Mouse (Mus musculus) stomach, embryonic 16.5 days (tissue): ENCODE results near the gene Pdxdc1. TPM values are rescaled to one million over a fixed set of nuclear protein-coding genes. Genes with fewer than 3 reads are reported as not detected.
"Not testable (repeated sequence)": the region's sequence is repeated elsewhere in the genome, so short reads cannot be mapped to it uniquely, and the experiment has no call there.

Experiments used
- ATAC-seq: fragments of 200-750 bp; cut with Nextera tagmentation; 2 replicates; pipeline ENCODE4 v1.8.0; 2017; ENCODE audit warnings: moderate number of reproducible peaks, moderate TSS enrichment; ENCODE audit not compliant: insufficient read depth, low FRiP score
- H3K27ac ChIP-seq: fragments of 300-500 bp; sonication (generic); 2 replicates; pipeline ENCODE4 v1.5.1; 2014; ENCODE audit warnings: low read length
- H3K27me3 ChIP-seq: fragments of 300-500 bp; sonication (generic); 2 replicates; pipeline ENCODE4 v1.6.1; 2014; ENCODE audit warnings: low read length, control low read depth, mixed read lengths; ENCODE audit not compliant: control insufficient read depth, insufficient read depth
- H3K36me3 ChIP-seq: fragments of 300-500 bp; sonication (generic); 2 replicates; pipeline ENCODE4 v1.6.1; 2014; ENCODE audit warnings: low read length; ENCODE audit not compliant: control insufficient read depth, insufficient read depth
- H3K4me1 ChIP-seq: fragments of 300-500 bp; sonication (generic); 2 replicates; pipeline ENCODE4 v1.6.1; 2014; ENCODE audit warnings: low read length, control low read depth, mixed read lengths; ENCODE audit not compliant: control insufficient read depth, insufficient read depth
- H3K4me2 ChIP-seq: fragments of 300-500 bp; sonication (generic); 2 replicates; pipeline ENCODE4 v1.6.1; 2014; ENCODE audit warnings: low read depth, low read length, mixed read lengths
- H3K4me3 ChIP-seq: fragments of 300-500 bp; sonication (generic); replicated peaks from 2 replicates; pipeline ENCODE4 v1.5.1; 2014; ENCODE audit warnings: mild to moderate bottlenecking, low read length
- H3K9ac ChIP-seq: fragments of 300-500 bp; sonication (generic); 2 replicates; pipeline ENCODE4 v1.6.1; 2014; ENCODE audit warnings: low read length
- H3K9me3 ChIP-seq: fragments of 300-500 bp; sonication (generic); replicated peaks from 2 replicates; pipeline ENCODE4 v1.6.1; 2016; ENCODE audit warnings: low read length, control low read depth; ENCODE audit not compliant: control insufficient read depth
- WGBS: fragments of 180-500 bp; shearing (Covaris S2); extraction: QIAGEN DNeasy Blood & Tissue Kit; methylation state at CpG from one replicate; pipeline ENCODE4 v1.1.7; 2014; 5-methylcytosine and 5-hydroxymethylcytosine counted together
- polyA plus RNA-seq: library from polyadenylated mRNA; unstranded; fragments of >200 nt; fragmentation: Nextera tagmentation; extraction: Ambion mirVana; gene quantifications from 2 replicates; pipeline ENCODE4 v1.2.1, GENCODE M21; 2015

Pdxdc1 gene
- polyA plus RNA-seq, 1 experiment from 2014 or later = 115 TPM

- ATAC-seq = no peak
These were observed 6.6 kb downstream of the Pdxdc1 start for GRCm38 (mm10) chr16:13896357-13896756.

GRCm38 (mm10) chr16:13895740-13896139 lies 7.2 kb downstream of the Pdxdc1 start:
- no peaks in the 10 kb centered on the region for H3K27me3 ChIP-seq

More at GRCm38 (mm10) chr16:13896357-13896756, 6.6 kb downstream of the Pdxdc1 start:
- no peak overlapping the region for H3K9ac ChIP-seq
- peaks cover 11% of the 10 kb centered on the region; the same call in 1 of the 2 replicates for H3K4me1 ChIP-seq
- no peaks in the 10 kb centered on the region for H3K27me3 ChIP-seq
- H3K4me3 ChIP-seq = no peak overlapping the region
- no peaks in the 10 kb centered on the region for H3K36me3 ChIP-seq
- 72% methylated on average over 3 of the region's 3 CpGs for WGBS
- H3K4me2 ChIP-seq = no peak overlapping the region
- H3K27ac ChIP-seq = no peak overlapping the region
- H3K9me3 ChIP-seq = no peaks in the 10 kb centered on the region

GRCm38 (mm10) chr16:13894097-13894496 lies 8.8 kb downstream of the Pdxdc1 start:
- 43% methylated on average over 2 of the region's 2 CpGs for WGBS
- H3K4me1 ChIP-seq = peaks cover 8% of the 10 kb centered on the region; the same call in 1 of the 2 replicates
- no peaks in the 10 kb centered on the region for H3K9me3 ChIP-seq
- no peak overlapping the region for H3K4me3 ChIP-seq
- 0 out of 2 replicates have a peak, but pooled peaks have one; percentile 60 for ATAC-seq
- H3K9ac ChIP-seq = no peak overlapping the region
- no peaks in the 10 kb centered on the region for H3K36me3 ChIP-seq
- H3K4me2 ChIP-seq = 0 out of 2 replicates have a peak overlapping the region, but pooled peaks have one; percentile 9
- no peaks in the 10 kb centered on the region for H3K27me3 ChIP-seq
- H3K27ac ChIP-seq = no peak overlapping the region

More at GRCm38 (mm10) chr16:13895740-13896139, 7.2 kb downstream of the Pdxdc1 start:
- no peaks in the 10 kb centered on the region for H3K36me3 ChIP-seq
- no peak overlapping the region for H3K27ac ChIP-seq
- H3K4me3 ChIP-seq = no peak overlapping the region
- H3K9ac ChIP-seq = no peak overlapping the region
- no peak for ATAC-seq
- 78% methylated on average over 3 of the region's 3 CpGs for WGBS
- H3K4me1 ChIP-seq = peaks cover 9% of the 10 kb centered on the region; the same call in 1 of the 2 replicates
- H3K9me3 ChIP-seq = no peaks in the 10 kb centered on the region
- H3K4me2 ChIP-seq = no peak overlapping the region

GRCm38 (mm10) chr16:13892850-13893249 lies 10.1 kb downstream of the Pdxdc1 start:
- ATAC-seq = no peak
- no peak overlapping the region for H3K9ac ChIP-seq
- H3K27ac ChIP-seq = no peak overlapping the region
- H3K4me2 ChIP-seq = no peak overlapping the region
- H3K4me1 ChIP-seq = 0 out of 2 replicates have a peak, but pooled peaks cover 3% of the 10 kb centered on the region
- no peaks in the 10 kb centered on the region for H3K9me3 ChIP-seq
- H3K4me3 ChIP-seq = no peak overlapping the region
- no peaks in the 10 kb centered on the region for H3K36me3 ChIP-seq
- no peaks in the 10 kb centered on the region for H3K27me3 ChIP-seq

GRCm38 (mm10) chr16:13890449-13890848 lies 12.5 kb downstream of the Pdxdc1 start:
- H3K9ac ChIP-seq = no peak overlapping the region
- ATAC-seq = no peak

GRCm38 (mm10) chr16:13883094-13883774 lies 19.7 kb downstream of the Pdxdc1 start:
- Histone ChIP-seq H3K27ac (peak overlapping the region; percentile 94), H3K4me2 (0 out of 2 replicates have a peak overlapping the region, but pooled peaks have one; percentile 6)
- ATAC-seq = peak; percentile 89; the same call in 1 of the 2 replicates

More at GRCm38 (mm10) chr16:13890449-13890848, 12.5 kb downstream of the Pdxdc1 start:
- Histone ChIP-seq H3K36me3 (no peaks in the 10 kb centered on the region), H3K4me2 (no peak overlapping the region), H3K4me3 (no peak overlapping the region), H3K9me3 (no peaks in the 10 kb centered on the region), H3K27ac (no peak overlapping the region), H3K4me1 (0 out of 2 replicates have a peak, but pooled peaks cover 3% of the 10 kb centered on the region), H3K27me3 (no peaks in the 10 kb centered on the region)
- WGBS = 77% methylated on average over 2 of the region's 2 CpGs

GRCm38 (mm10) chr16:13875483-13875882 lies 27.4 kb downstream of the Pdxdc1 start:
- Histone ChIP-seq H3K9ac (no peak overlapping the region), H3K9me3 (no peaks in the 10 kb centered on the region), H3K27me3 (no peaks in the 10 kb centered on the region), H3K4me1 (no peaks in the 10 kb centered on the region), H3K36me3 (peaks cover 21% of the 10 kb centered on the region; the same call in 1 of the 2 replicates), H3K27ac (no peak overlapping the region), H3K4me3 (no peak overlapping the region), H3K4me2 (no peak overlapping the region)
- 91% methylated on average over 4 of the region's 4 CpGs for WGBS
- no peak for ATAC-seq

More at GRCm38 (mm10) chr16:13883094-13883774, 19.7 kb downstream of the Pdxdc1 start:
- WGBS = 7% methylated on average over 3 of the region's 3 CpGs
- no peaks in the 10 kb centered on the region for H3K27me3 ChIP-seq
- 0 out of 2 replicates have a peak, but pooled peaks cover 11% of the 10 kb centered on the region for H3K36me3 ChIP-seq
- H3K4me1 ChIP-seq = peaks cover 6% of the 10 kb centered on the region
- H3K9me3 ChIP-seq = no peaks in the 10 kb centered on the region
- H3K4me3 ChIP-seq = no peak overlapping the region
- H3K9ac ChIP-seq = no peak overlapping the region

GRCm38 (mm10) chr16:13867910-13868514 lies 34.9 kb downstream of the Pdxdc1 start:
- ATAC-seq = no peak
- Histone ChIP-seq H3K4me1 (no peaks in the 10 kb centered on the region), H3K4me2 (no peak overlapping the region), H3K9ac (0 out of 2 replicates have a peak overlapping the region, but pooled peaks have one; percentile 35), H3K9me3 (no peaks in the 10 kb centered on the region), H3K36me3 (peaks cover 19% of the 10 kb centered on the region), H3K27me3 (no peaks in the 10 kb centered on the region), H3K4me3 (no peak overlapping the region), H3K27ac (no peak overlapping the region)
- WGBS = 38% methylated on average over 42 of the region's 42 CpGs

- H3K36me3 ChIP-seq = peaks cover 24% of the 10 kb centered on the region
- not testable (repeated sequence) for H3K4me3 ChIP-seq, H3K9ac ChIP-seq, H3K4me2 ChIP-seq, H3K4me1 ChIP-seq, H3K9me3 ChIP-seq, H3K27me3 ChIP-seq, ATAC-seq, H3K27ac ChIP-seq
- 51% methylated on average over 5 of the region's 5 CpGs for WGBS
These were observed 35.5 kb downstream of the Pdxdc1 start for GRCm38 (mm10) chr16:13867406-13867805.
